Mouse (Mus musculus) Patski (cell line): ENCODE measurements at regions not wholly inside any gene's neighbourhood (a gene's known extent, or its start where the extent isn't known, plus 50 kb on each side); places are given as distances from the start of the nearest gene placed in this dataset.
A peak's percentile ranks its signal among the peaks of the same experiment; 100 is the strongest.

Experiments used
- ATAC-seq: fragments of 100-300 bp; one replicate; pipeline ENCODE4 v1.8.0; 2021
- CTCF ChIA-PET: fragments of 350-600 bp; sonication (Branson Sonifier 250); formaldehyde crosslinking; loops from one replicate; lab custom pipeline; 2022; ENCODE audit warnings: inconsistent platforms; lab: Charles Lee
- POLR2A ChIA-PET: fragments of 350-600 bp; sonication (Branson Sonifier 250); formaldehyde crosslinking; loops from one replicate; lab custom pipeline; 2022; ENCODE audit warnings: antibody characterized with exemption, inconsistent platforms; lab: Charles Lee
- DNase-seq: peaks from one replicate; pipeline ENCODE4 v3.0.0-alpha.2; 2011; ENCODE audit warnings: low read depth, low spot score
- H3K27me3 ChIP-seq: fragments of 371-371 bp; one replicate; pipeline ENCODE4 v1.5.1; 2021
- CTCF ChIP-seq: fragments of 100-300 bp; IDR thresholded peaks from one replicate; pipeline ENCODE4 v1.5.1; 2021
- in situ Hi-C: fragments of 300-500 bp; cut with MboI; formaldehyde crosslinking; loops from 3 replicates; pipeline ENCODE4 v1.11.1; 2018; ENCODE audit warnings: low pct_unique_long_range_greater_than_20kb, mixed read lengths

- no peak for DNase-seq
- no peaks in the 10 kb centered on the region for H3K27me3 ChIP-seq
- CTCF ChIA-PET: interaction anchor here (0.9 to 1.6 kb wide), 2 partner anchors 10 to 466 kb away, joined by 3 to 4 read pairs; no protein-coding TSS in a partner anchor
- in situ Hi-C loops: no loop called here
- peak; percentile 81 for ATAC-seq
- no peak for TF ChIP-seq CTCF
- POLR2A ChIA-PET: no interaction called here
Observed at GRCm38 (mm10) chr8:8562268-8562667, 98.8 kb downstream of the Efnb2 start.

DNA sequence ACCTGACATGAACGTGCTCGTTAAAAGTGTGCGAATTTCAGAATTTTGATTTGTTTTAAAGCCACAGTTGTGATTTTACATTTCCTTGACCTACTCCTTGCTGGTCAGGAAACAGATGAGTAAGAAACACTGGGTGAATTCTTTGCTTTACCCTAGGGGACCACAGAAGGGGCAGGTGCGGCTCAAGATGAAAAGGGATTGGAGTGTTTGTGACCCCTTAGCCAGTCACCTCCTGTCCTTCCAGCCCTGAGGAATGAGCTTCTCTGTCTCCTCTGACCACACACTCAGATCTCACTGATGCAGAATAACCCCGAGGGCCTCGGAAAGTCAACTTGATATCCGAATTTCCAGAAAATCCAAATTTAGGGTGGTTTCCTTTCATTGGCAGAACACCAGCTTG lies 103.0 kb downstream of the Efnb2 start:
- in situ Hi-C loops: no loop called here
- no peak for TF ChIP-seq CTCF
- no peak for ATAC-seq
- no peak for DNase-seq
- no peaks in the 10 kb centered on the region for H3K27me3 ChIP-seq
- CTCF ChIA-PET: interaction anchor here (1.4 kb wide), 1 partner anchor 34 kb away, joined by 4 read pairs; no protein-coding TSS in a partner anchor
- POLR2A ChIA-PET: no interaction called here

GRCm38 (mm10) chr8:8556152-8556551 lies 104.9 kb downstream of the Efnb2 start:
- no peak for ATAC-seq
- in situ Hi-C loops: no loop called here
- H3K27me3 ChIP-seq: no peaks in the 10 kb centered on the region
- TF ChIP-seq CTCF: no peak
- no peak for DNase-seq
- POLR2A ChIA-PET: no interaction called here
- CTCF ChIA-PET: no interaction called here

- ChIA-PET CTCF (no interaction called here), POLR2A (no interaction called here)
- in situ Hi-C loops: no loop called here
- no peak for DNase-seq
- no peak for ATAC-seq
- no peaks in the 10 kb centered on the region for H3K27me3 ChIP-seq
- TF ChIP-seq CTCF: no peak
Observed at GRCm38 (mm10) chr8:8554691-8555090, 106.4 kb downstream of the Efnb2 start.

DNA sequence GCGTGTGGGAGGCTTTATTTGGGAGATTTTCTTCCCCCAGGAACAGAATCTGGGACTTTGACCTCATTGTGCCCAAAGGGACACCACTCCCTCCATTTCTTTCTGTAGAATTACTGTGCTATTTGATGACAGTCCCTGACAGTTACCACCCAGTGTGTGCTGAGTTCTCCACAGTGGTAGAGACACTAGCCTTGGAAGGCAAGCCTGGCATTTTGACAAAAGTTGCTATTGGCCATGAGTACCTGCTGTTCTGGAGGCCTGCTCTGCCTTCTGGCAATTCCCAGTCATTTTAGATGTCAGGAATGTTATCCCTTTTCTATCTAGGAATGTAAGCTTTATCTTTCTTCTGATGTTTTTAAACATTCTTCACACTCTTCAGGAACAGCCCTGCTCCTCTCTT lies 108.3 kb downstream of the Efnb2 start:
- DNase-seq: no peak
- POLR2A ChIA-PET: interaction anchor here (0.6 kb wide), 1 partner anchor 75 kb away, joined by 3 read pairs; no protein-coding TSS in a partner anchor
- CTCF ChIA-PET: interaction anchor here (0.9 to 1.3 kb wide), 2 partner anchors 9 kb away, joined by 3 to 4 read pairs; no protein-coding TSS in a partner anchor
- ATAC-seq: no peak
- in situ Hi-C loops: no loop called here
- H3K27me3 ChIP-seq: no peaks in the 10 kb centered on the region
- TF ChIP-seq CTCF: no peak

- ChIA-PET POLR2A (no interaction called here), CTCF (no interaction called here)
- DNase-seq: no peak
- no peak for ATAC-seq
- in situ Hi-C loops: no loop called here
- no peaks in the 10 kb centered on the region for H3K27me3 ChIP-seq
- TF ChIP-seq CTCF: no peak
Observed at GRCm38 (mm10) chr8:8536626-8537025, 124.4 kb downstream of the Efnb2 start.

- ChIA-PET CTCF (no interaction called here), POLR2A (no interaction called here)
- TF ChIP-seq CTCF: no peak
- no peak for DNase-seq
- in situ Hi-C loops: no loop called here
- ATAC-seq: no peak
- no peaks in the 10 kb centered on the region for H3K27me3 ChIP-seq
Observed at GRCm38 (mm10) chr8:8534787-8535186, 126.3 kb downstream of the Efnb2 start.

GRCm38 (mm10) chr8:8532907-8533306 lies 128.1 kb downstream of the Efnb2 start:
- in situ Hi-C loops: no loop called here
- no peaks in the 10 kb centered on the region for H3K27me3 ChIP-seq
- DNase-seq (no peak), ATAC-seq (no peak)
- TF ChIP-seq CTCF: no peak
- POLR2A ChIA-PET: no interaction called here
- CTCF ChIA-PET: no interaction called here

- ChIA-PET POLR2A (no interaction called here), CTCF (no interaction called here)
- in situ Hi-C loops: no loop called here
- TF ChIP-seq CTCF: no peak
- H3K27me3 ChIP-seq: no peaks in the 10 kb centered on the region
- no peak for DNase-seq
- ATAC-seq: no peak
Observed at GRCm38 (mm10) chr8:8530540-8530939, 130.5 kb downstream of the Efnb2 start.

GRCm38 (mm10) chr8:8521532-8521931 lies 139.5 kb downstream of the Efnb2 start:
- ATAC-seq (no peak), DNase-seq (no peak)
- in situ Hi-C loops: no loop called here
- CTCF ChIA-PET: no interaction called here
- POLR2A ChIA-PET: no interaction called here
- no peaks in the 10 kb centered on the region for H3K27me3 ChIP-seq
- no peak for TF ChIP-seq CTCF

DNA sequence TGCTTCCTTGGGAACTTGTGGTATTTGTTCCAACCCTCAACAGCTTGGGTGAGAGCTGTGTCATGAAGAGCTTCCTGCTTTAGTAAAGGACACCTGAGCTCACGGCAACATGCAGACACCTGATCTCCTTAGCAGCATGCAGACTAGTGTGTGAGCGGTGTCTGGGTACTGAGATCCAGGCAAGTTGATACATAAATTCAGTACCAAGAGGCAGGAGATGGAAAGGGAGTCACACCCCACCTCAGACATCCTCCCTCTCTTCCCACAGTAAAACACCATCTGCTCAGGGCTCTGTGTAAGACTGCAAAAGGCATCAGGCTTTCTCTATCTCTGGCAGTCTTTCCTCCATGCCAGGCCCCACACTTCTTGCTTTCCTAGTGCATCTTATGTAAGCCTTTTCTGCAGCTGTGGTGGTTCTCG lies 141.3 kb downstream of the Efnb2 start:
- in situ Hi-C loops: no loop called here
- no peaks in the 10 kb centered on the region for H3K27me3 ChIP-seq
- ChIA-PET CTCF (no interaction called here), POLR2A (interaction anchor here (0.6 kb wide), 2 partner anchors 611 to 940 kb away, joined by 3 to 5 read pairs; no protein-coding TSS in a partner anchor)
- DNase-seq (no peak), ATAC-seq (no peak)
- TF ChIP-seq CTCF: no peak

- DNase-seq (peak; percentile 51), ATAC-seq (peak; percentile 96)
- ChIA-PET CTCF (no interaction called here), POLR2A (no interaction called here)
- in situ Hi-C loops: no loop called here
- no peak for TF ChIP-seq CTCF
- H3K27me3 ChIP-seq: no peaks in the 10 kb centered on the region
Observed at GRCm38 (mm10) chr8:8517599-8517998, 143.4 kb downstream of the Efnb2 start.
